Mouse (Mus musculus) forebrain, embryonic 14.5 days (tissue): ENCODE results near the gene Elmo1. TPM values are rescaled to one million over a fixed set of nuclear protein-coding genes. Genes with fewer than 3 reads are reported as not detected.

ENCODE experiments used
- ATAC-seq: fragments of 200-750 bp; cut with Nextera tagmentation; 2 replicates; pipeline ENCODE4 v1.8.0; 2017; ENCODE audit warnings: mild to moderate bottlenecking, moderate library complexity
- DNase-seq: peaks from one replicate; pipeline ENCODE4 v3.0.0-alpha.2; 2015; ENCODE audit warnings: low spot score
- H3K27ac ChIP-seq: fragments of 300-500 bp; sonication (generic); 2 replicates; pipeline ENCODE4 v1.5.1; 2014; ENCODE audit warnings: low read depth, mild to moderate bottlenecking, control low read depth, low read length, moderate library complexity
- H3K27me3 ChIP-seq: fragments of 300-500 bp; sonication (generic); replicated peaks from 2 replicates; pipeline ENCODE4 v1.6.1; 2014; ENCODE audit warnings: low read length, control low read depth, mixed read lengths; ENCODE audit not compliant: control insufficient read depth, insufficient read depth
- H3K36me3 ChIP-seq: fragments of 300-500 bp; sonication (generic); 2 replicates; pipeline ENCODE4 v1.6.1; 2014; ENCODE audit warnings: low read length, control low read depth; ENCODE audit not compliant: control insufficient read depth, insufficient read depth
- H3K4me1 ChIP-seq: fragments of 300-500 bp; sonication (generic); 2 replicates; pipeline ENCODE4 v1.6.1; 2014; ENCODE audit warnings: antibody characterized with exemption, low read length, control low read depth; ENCODE audit not compliant: control insufficient read depth, insufficient read depth
- H3K4me2 ChIP-seq: fragments of 300-500 bp; sonication (generic); 2 replicates; pipeline ENCODE4 v1.6.1; 2014; ENCODE audit warnings: mild to moderate bottlenecking, control low read depth, low read length
- H3K4me3 ChIP-seq: fragments of 300-500 bp; sonication (generic); 2 replicates; pipeline ENCODE4 v1.5.1; 2014; ENCODE audit warnings: low read depth, low read length, control low read depth
- H3K9ac ChIP-seq: fragments of 300-500 bp; sonication (generic); 2 replicates; pipeline ENCODE4 v1.6.1; 2014; ENCODE audit warnings: mild to moderate bottlenecking, low read length, control low read depth, moderate library complexity
- H3K9me3 ChIP-seq: fragments of 300-500 bp; sonication (generic); replicated peaks from 2 replicates; pipeline ENCODE4 v1.6.1; 2016; ENCODE audit warnings: low read length, control low read depth, mixed read lengths; ENCODE audit not compliant: control insufficient read depth
- WGBS: fragments of 180-500 bp; shearing (Covaris S2); extraction: QIAGEN DNeasy Blood & Tissue Kit; methylation state at CpG from one replicate; pipeline ENCODE4 v1.1.7; 2014; 5-methylcytosine and 5-hydroxymethylcytosine counted together
- polyA plus RNA-seq: library from polyadenylated mRNA; unstranded; fragments of >200 nt; fragmentation: Nextera tagmentation; extraction: Ambion mirVana; gene quantifications from 2 replicates; pipeline ENCODE4 v1.2.1, GENCODE M21; 2014

Elmo1 gene
- polyA plus RNA-seq, 1 experiment from 2014 or later, result 22.6 TPM

DNA sequence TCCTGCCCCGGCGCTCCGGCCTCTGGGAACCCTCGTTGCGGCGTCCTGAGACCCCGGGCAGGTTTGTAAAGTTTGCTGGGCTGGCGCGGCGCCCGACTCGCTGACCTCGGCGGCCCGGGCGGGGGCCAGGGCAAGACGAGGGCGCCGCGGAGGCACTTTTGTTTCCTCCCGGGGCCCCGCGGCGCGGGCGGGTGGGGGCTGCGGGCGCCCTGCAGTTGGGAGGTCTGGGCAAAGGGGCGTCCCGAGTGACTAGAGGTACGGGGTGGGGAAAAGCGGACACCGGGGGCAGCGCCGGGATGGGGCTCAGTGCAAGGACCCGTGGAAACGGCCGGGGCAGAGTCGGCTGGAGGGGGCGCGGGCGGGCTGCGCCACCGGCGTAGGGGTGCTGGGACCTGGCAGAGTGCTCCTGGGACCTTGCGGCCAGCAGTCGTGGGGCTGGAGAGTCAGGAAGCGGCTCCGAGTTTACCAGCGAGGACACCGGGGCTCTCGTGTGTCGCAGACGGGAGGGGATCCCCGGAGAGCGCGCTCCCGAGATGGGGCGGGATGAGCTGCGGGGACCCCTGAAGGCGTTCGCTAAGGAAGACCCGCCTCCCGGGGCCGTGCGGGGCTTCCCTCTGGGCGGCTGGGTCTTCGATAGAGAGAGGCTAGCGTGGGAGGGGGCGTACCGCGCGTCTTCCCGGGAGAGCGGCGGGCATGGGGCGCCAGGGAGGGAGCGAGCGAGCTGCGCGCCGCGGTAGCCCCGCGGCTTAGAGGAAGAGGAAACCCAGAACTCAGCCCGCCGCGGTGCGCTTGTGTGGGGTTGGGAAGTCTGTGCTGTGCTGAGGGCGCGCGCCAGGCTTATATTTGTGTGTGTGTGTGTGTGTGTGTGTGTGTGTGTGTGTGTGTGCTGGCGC lies 561 bp downstream of the Elmo1 start:
- H3K9ac ChIP-seq, result peak overlapping the region; percentile 71
- no peaks in the 10 kb centered on the region for H3K36me3 ChIP-seq
- H3K9me3 ChIP-seq, result no peaks in the 10 kb centered on the region
- H3K27me3 ChIP-seq, result peaks cover 11% of the 10 kb centered on the region
- peak overlapping the region; percentile 99 for H3K4me2 ChIP-seq
- DNase-seq (peak; percentile 71), ATAC-seq (peak; percentile 84)
- peak overlapping the region; percentile 21; the same call in 1 of the 2 replicates for H3K27ac ChIP-seq
- H3K4me1 ChIP-seq, result no peaks in the 10 kb centered on the region
- H3K4me3 ChIP-seq, result peak overlapping the region; percentile 71
- under 1% methylated on average over 79 of the region's 93 CpGs for WGBS

DNA sequence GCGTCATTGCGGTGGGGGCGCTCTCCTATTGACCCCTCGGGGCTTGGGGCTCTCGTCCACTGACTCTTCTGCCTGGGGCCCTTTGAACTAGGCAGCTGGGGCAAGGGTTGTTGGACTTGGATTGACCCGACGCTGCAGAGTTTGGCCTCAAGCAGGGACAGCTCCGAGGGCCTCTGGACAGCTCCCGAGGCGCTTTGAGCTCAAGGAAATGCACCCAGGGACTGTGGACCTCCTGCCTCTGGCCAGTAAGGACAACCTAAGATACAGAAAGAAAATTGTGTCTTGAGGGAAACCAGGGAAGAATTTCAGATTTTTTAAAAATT lies 1.2 kb downstream of the Elmo1 start:
- no peaks in the 10 kb centered on the region for H3K4me1 ChIP-seq

DNA sequence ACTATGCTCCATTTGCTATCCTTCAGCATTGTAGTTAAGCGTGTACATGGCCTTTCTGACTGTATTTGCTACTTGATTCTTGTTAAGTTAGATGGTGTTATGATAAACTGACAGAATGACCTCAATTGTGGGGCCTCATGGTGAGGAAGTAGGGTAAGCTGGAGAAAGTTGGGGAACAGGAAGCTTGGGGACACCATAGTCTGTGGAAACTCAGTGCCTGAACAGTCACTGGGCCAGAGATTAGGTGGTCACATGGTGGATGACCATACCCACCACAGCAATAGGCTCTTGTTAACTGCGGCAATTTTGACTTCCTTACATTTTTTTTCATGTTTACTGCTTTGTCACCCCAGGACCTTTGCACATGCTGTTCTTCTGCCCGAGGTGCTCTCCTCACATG lies 1.9 kb downstream of the Elmo1 start:
- no peak overlapping the region for H3K4me3 ChIP-seq
- H3K9ac ChIP-seq, result no peak overlapping the region
- H3K4me2 ChIP-seq, result no peak overlapping the region
- no peak overlapping the region for H3K27ac ChIP-seq
- no peaks in the 10 kb centered on the region for H3K36me3 ChIP-seq
- DNase-seq (no peak), ATAC-seq (no peak)
- no peaks in the 10 kb centered on the region for H3K9me3 ChIP-seq
- H3K27me3 ChIP-seq, result peaks cover 11% of the 10 kb centered on the region
- WGBS, result 90% methylated on average over 3 of the region's 3 CpGs
- H3K4me1 ChIP-seq, result no peaks in the 10 kb centered on the region

More for the DNA sequence above, 1.2 kb downstream of the Elmo1 start:
- peak overlapping the region; percentile 71 for H3K9ac ChIP-seq
- H3K27ac ChIP-seq, result no peak overlapping the region
- H3K27me3 ChIP-seq, result peaks cover 11% of the 10 kb centered on the region
- H3K4me3 ChIP-seq, result peak overlapping the region; percentile 71
- peak overlapping the region; percentile 99 for H3K4me2 ChIP-seq
- 2% methylated on average over 10 of the region's 10 CpGs for WGBS
- DNase-seq (no peak), ATAC-seq (0 out of 2 replicates have a peak, but pooled peaks have one; percentile 1)
- no peaks in the 10 kb centered on the region for H3K9me3 ChIP-seq
- H3K36me3 ChIP-seq, result no peaks in the 10 kb centered on the region

DNA sequence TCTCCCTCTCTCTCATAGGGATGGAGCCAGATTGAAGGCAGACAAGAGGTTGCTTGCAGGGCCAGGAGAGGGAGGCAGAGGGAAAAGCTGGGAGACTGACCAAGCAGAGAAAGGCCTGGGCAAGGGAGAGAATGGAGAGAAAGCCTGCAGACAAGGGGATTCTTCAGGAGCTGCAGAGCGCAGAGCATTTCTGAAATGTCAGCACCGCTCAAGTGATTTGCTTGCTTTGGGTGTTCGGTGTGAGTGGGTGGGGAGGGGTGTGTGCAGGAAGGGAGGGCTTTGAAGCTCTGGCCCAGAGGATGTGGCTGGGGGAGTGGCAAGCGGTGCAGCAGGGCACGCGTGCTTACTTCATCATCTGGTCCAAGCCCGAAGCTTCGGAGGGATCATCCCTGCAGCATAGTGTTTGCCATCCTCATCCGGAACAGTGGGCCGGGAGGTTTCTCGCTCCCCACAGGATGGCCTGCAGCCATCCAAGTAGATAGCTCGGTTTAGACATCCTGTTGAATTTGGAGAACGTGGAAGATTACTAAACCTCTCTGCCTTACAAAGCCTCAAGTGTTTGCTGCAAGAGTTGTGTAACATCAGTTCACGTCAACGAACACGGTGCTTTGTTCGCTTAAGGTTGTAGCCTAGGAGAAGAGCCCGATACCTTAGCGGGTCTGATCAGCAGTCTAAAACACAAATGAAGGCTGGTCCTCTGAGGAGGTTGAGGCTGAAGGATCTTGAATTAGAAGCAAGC lies 3.1 kb downstream of the Elmo1 start:
- Histone ChIP-seq H3K4me1 (no peaks in the 10 kb centered on the region), H3K27ac (no peak overlapping the region), H3K4me2 (no peak overlapping the region), H3K27me3 (peaks cover 11% of the 10 kb centered on the region), H3K36me3 (no peaks in the 10 kb centered on the region), H3K9ac (no peak overlapping the region), H3K9me3 (no peaks in the 10 kb centered on the region), H3K4me3 (no peak overlapping the region)
- 76% methylated on average over 19 of the region's 19 CpGs for WGBS
- DNase-seq (no peak), ATAC-seq (no peak)

DNA sequence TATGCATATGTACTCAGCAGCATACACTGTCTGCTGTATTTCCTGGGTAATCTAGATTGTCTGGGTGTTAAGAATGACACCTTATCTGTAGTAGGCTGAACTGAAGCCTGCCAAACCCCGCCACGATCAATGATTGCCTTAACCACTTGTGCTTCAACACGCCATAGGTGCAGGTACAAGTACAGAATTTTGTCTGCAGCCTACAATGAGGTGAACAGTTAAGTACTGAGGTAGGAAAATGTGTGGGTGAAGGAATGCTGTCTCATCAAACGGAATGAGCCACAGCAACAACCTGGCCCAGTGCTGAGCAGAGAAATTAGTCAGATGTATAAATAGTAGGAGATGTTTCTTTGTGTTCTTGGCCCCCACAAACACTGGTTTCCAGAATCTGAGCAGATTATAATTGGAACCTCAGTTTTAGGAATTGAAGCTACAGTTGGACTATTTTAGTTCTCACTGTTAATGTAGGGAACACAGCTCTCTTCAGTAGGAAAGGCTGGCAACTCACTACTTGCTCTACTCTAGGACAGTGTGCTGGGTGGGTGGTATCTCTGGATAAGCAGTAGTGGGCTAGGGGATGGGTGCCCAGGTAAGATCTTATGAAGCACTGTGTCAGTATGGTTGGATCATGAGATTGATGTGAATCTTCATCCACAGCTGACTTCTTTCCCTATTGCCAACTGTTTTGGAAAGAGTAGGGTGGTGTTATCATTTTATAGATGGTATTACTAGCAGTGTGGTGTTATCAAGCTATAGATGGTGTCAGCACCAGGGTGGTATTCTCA lies 4.7 kb downstream of the Elmo1 start:
- DNase-seq, result no peak
- H3K9me3 ChIP-seq, result no peaks in the 10 kb centered on the region
- H3K27ac ChIP-seq, result no peak overlapping the region
- H3K36me3 ChIP-seq, result no peaks in the 10 kb centered on the region
- no peak overlapping the region for H3K9ac ChIP-seq
- 93% methylated on average over 4 of the region's 4 CpGs for WGBS
- H3K27me3 ChIP-seq, result peaks cover 11% of the 10 kb centered on the region
- no peak overlapping the region for H3K4me3 ChIP-seq
- H3K4me1 ChIP-seq, result no peaks in the 10 kb centered on the region
- no peak overlapping the region for H3K4me2 ChIP-seq
- no peak for ATAC-seq

DNA sequence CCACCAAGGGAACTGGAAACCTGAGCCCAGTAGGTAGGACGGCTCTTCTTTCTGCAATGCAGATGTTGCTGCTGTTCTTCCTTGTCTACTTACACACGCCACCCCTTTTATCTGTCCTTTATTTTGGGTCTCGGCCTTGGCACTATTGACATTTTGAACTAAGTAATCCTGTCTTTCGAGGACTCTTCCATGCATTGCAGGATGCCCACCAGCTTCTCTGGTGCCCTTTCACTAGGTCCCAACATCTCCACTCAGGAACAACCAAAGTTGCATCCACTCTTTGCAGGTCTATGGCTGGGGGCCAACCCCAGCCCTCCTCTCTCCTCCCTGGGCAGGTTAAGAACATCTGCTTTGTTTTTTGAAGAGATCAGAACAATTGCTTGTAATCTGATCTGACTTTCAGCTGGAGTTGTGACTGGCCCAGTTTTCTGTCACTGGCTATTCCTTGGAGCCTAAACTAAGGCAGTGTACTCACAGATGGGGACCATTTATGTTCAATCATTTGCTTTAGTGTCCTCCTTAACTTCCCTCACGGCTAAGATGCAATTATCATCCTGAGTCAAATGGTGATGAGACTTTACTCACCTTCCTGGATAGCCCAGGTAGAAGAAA lies 6.7 kb downstream of the Elmo1 start:
- Histone ChIP-seq H3K4me3 (no peak overlapping the region), H3K4me2 (no peak overlapping the region), H3K9me3 (no peaks in the 10 kb centered on the region), H3K9ac (no peak overlapping the region), H3K27me3 (peaks cover 12% of the 10 kb centered on the region), H3K27ac (no peak overlapping the region), H3K4me1 (no peaks in the 10 kb centered on the region), H3K36me3 (no peaks in the 10 kb centered on the region)
- ATAC-seq (no peak), DNase-seq (no peak)
- 70% methylated on average over 5 of the region's 5 CpGs for WGBS

DNA sequence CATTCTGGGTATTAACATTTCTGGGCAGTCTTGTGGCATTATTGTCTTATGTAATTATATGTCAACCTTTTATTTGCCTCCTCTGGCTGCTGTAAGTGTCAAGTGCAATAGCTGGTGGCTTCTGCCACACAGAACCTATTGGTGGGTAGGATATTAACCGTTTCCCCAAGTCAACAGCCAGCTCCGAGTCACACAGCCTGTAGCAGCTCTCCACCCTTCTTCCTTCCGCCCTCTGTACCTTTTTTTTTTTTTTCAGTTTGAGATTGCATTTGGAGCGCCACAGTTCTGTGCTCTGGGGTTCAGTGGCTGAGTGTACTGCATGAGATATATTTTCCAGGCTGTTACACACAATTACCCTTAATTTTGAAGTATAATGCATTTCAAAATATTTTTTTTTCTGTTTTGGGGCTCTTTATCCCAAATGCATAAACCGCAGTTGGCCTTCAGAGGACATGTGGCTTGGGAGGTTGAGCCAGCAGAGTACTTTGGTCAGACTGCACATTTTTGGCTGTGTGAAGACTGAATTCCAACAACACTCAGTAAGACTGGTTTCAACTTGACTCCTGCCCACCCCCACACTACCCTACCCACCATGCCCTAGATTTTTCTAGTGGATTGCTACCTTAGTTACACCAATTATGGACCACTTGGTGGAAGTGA lies 7.7 kb downstream of the Elmo1 start:
- Histone ChIP-seq H3K9me3 (no peaks in the 10 kb centered on the region), H3K36me3 (no peaks in the 10 kb centered on the region), H3K27ac (no peak overlapping the region; the same call in 1 of the 2 replicates), H3K9ac (no peak overlapping the region), H3K27me3 (peaks cover 4% of the 10 kb centered on the region; the same call in 1 of the 2 replicates), H3K4me1 (no peaks in the 10 kb centered on the region), H3K4me2 (no peak overlapping the region), H3K4me3 (no peak overlapping the region)
- ATAC-seq, result no peak
- DNase-seq, result no peak
- WGBS, result 71% methylated on average over 5 of the region's 5 CpGs

DNA sequence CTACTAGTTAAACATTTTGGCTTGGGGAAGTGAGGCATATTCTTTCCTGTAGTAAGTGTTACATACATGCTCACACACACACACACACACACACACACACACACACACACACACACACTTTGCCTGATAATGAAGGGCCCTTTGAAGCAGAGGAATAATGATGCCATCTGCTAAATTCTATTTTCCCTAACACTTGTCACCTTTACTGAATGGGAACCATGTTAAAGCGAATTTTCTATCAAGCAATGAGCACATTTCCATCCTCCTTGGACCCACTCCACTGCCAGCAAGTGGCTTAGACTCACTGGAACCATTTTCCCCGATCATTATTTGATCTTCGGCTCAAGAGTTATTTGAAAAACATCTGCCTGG lies 8.2 kb downstream of the Elmo1 start:
- Histone ChIP-seq H3K4me2 (no peak overlapping the region), H3K9ac (no peak overlapping the region), H3K27ac (no peak overlapping the region; the same call in 1 of the 2 replicates), H3K36me3 (no peaks in the 10 kb centered on the region), H3K4me3 (no peak overlapping the region), H3K4me1 (no peaks in the 10 kb centered on the region), H3K27me3 (peaks cover 4% of the 10 kb centered on the region; the same call in 1 of the 2 replicates), H3K9me3 (no peaks in the 10 kb centered on the region)
- 50% methylated on average over 3 of the region's 3 CpGs for WGBS
- DNase-seq (peak; percentile 49), ATAC-seq (peak; percentile 60)
